Mouse (Mus musculus) liver, postnatal 0 days (tissue): Measurements from ENCODE around the gene St6galnac3.

ENCODE experiments used
- CTCF ChIP-seq: sonication (generic); IDR thresholded peaks from 2 replicates; pipeline ENCODE4 v1.5.1; 2016; ENCODE audit warnings: antibody characterized with exemption, low read depth
- EP300 ChIP-seq: IDR thresholded peaks from 2 replicates; pipeline ENCODE4 v1.6.1; 2016; ENCODE audit warnings: antibody characterized with exemption, low read depth, mild to moderate bottlenecking

DNA sequence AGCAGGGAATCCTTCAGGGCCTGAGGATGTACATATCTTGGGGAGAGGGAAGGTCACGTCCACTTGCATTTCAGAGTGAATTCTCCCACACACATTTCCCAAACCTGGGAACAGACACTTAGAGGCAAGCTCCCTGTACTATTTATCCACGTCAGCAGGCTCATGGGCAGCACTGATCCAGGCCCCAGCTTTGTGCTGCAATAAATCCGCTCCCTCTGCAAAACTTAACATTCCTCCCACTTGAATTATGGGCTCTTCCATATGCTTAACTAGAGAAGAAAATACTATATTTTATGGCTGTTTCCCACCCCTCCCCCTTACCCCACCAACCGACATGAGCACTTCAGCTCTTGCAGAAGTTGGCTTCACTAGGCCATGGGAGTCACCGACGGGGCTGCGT is 32.0 kb downstream of the St6galnac3 start:
- TF ChIP-seq CTCF, result no peak
- TF ChIP-seq EP300, result no peak
